Mouse (Mus musculus): ENCODE data around the gene Clba1. TPM values are rescaled to one million over a fixed set of nuclear protein-coding genes. Genes with fewer than 3 reads are reported as not detected.
"Not testable (repeated sequence)": the region's sequence is repeated elsewhere in the genome, so short reads cannot be mapped to it uniquely, and the experiment has no call there.

Gene Clba1
- polyA plus RNA-seq, 1 experiment = 13.3 TPM

GRCm38 (mm10) chr12:112810092-112810885 lies 1.6 kb downstream of the Clba1 start:
- Histone ChIP-seq H3K4me1 (ENCODE audit: control insufficient read depth, insufficient read depth, low read length) (peaks cover 2% of the 10 kb centered on the region; the same call in 1 of the 2 replicates), H3K4me3 (ENCODE audit: insufficient read depth, low read length) (peak overlapping the region; percentile 56; the same call in 1 of the 2 replicates), H3K27ac (ENCODE audit: insufficient read depth, low read length) (no peak overlapping the region)
- TF ChIP-seq POLR2A (IDR thresholded peaks at IDR 0.05; ENCODE audit: extremely low read depth, insufficient read depth, low read length) (no peak), CTCF (IDR thresholded peaks at IDR 0.05; ENCODE audit: extremely low read depth, insufficient read depth, low read length) (no peak)

- TF ChIP-seq POLR2A (IDR thresholded peaks at IDR 0.05; ENCODE audit: extremely low read depth, insufficient read depth, low read length) = no peak
- Histone ChIP-seq H3K4me1 (ENCODE audit: control insufficient read depth, insufficient read depth, low read length) (peaks cover 2% of the 10 kb centered on the region; the same call in 1 of the 2 replicates), H3K4me3 (ENCODE audit: insufficient read depth, low read length) (no peak overlapping the region), H3K27ac (ENCODE audit: insufficient read depth, low read length) (no peak overlapping the region)
Measured at GRCm38 (mm10) chr12:112813370-112813769, 4.6 kb downstream of the Clba1 start.

GRCm38 (mm10) chr12:112814682-112815470 lies 6.1 kb downstream of the Clba1 start:
- Histone ChIP-seq H3K4me1 (ENCODE audit: control insufficient read depth, insufficient read depth, low read length) (no peaks in the 10 kb centered on the region), H3K4me3 (ENCODE audit: insufficient read depth, low read length) (no peak overlapping the region), H3K27ac (ENCODE audit: insufficient read depth, low read length) (no peak overlapping the region)
- TF ChIP-seq POLR2A (IDR thresholded peaks at IDR 0.05; ENCODE audit: extremely low read depth, insufficient read depth, low read length) (no peak), CTCF (IDR thresholded peaks at IDR 0.05; ENCODE audit: extremely low read depth, insufficient read depth, low read length) (no peak)

DNA sequence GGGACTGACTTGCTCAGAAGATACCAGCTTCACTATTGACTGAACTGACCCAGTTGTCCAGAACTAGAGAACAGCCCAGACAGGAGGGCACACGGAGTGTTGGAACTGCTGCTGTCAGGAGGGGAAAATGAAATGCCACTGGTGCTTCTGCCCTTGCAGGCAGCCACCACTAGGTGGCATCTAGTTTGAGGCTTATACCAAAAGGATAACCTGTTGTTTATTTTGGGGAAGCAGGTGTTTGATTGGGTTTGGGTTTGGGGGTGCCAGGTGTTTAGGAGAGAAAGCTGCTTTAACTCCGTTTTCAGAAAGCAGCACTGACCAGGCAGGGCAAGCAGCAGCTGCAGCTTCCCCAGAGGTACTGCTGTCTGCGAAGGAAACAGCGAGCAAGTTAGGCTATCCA lies 7.6 kb downstream of the Clba1 start:
- peak; percentile 78 for TF ChIP-seq CTCF (IDR thresholded peaks at IDR 0.05; ENCODE audit: extremely low read depth, insufficient read depth, low read length)
- no peak for TF ChIP-seq POLR2A (IDR thresholded peaks at IDR 0.05; ENCODE audit: extremely low read depth, insufficient read depth, low read length)
- no peak overlapping the region for H3K4me3 ChIP-seq (ENCODE audit: insufficient read depth, low read length)
- H3K4me1 ChIP-seq (ENCODE audit: control insufficient read depth, insufficient read depth, low read length) = no peaks in the 10 kb centered on the region
- no peak overlapping the region for H3K27ac ChIP-seq (ENCODE audit: insufficient read depth, low read length)

GRCm38 (mm10) chr12:112816866-112817265 lies 8.1 kb downstream of the Clba1 start:
- H3K4me1 ChIP-seq (ENCODE audit: control insufficient read depth, insufficient read depth, low read length); H3K4me3 ChIP-seq (ENCODE audit: insufficient read depth, low read length); H3K27ac ChIP-seq (ENCODE audit: insufficient read depth, low read length): not testable (repeated sequence)

GRCm38 (mm10) chr12:112819057-112819662 lies 10.4 kb downstream of the Clba1 start:
- H3K27ac ChIP-seq (ENCODE audit: insufficient read depth, low read length) = no peak overlapping the region
- peaks cover 5% of the 10 kb centered on the region; the same call in 1 of the 2 replicates for H3K4me1 ChIP-seq (ENCODE audit: control insufficient read depth, insufficient read depth, low read length)
- no peak for TF ChIP-seq CTCF (IDR thresholded peaks at IDR 0.05; ENCODE audit: extremely low read depth, insufficient read depth, low read length)
- TF ChIP-seq POLR2A (IDR thresholded peaks at IDR 0.05; ENCODE audit: extremely low read depth, insufficient read depth, low read length) = no peak
- H3K4me3 ChIP-seq (ENCODE audit: insufficient read depth, low read length) = no peak overlapping the region

- TF ChIP-seq POLR2A (IDR thresholded peaks at IDR 0.05; ENCODE audit: extremely low read depth, insufficient read depth, low read length) (no peak), CTCF (IDR thresholded peaks at IDR 0.05; ENCODE audit: extremely low read depth, insufficient read depth, low read length) (no peak)
- Histone ChIP-seq H3K27ac (ENCODE audit: insufficient read depth, low read length) (no peak overlapping the region), H3K4me1 (ENCODE audit: control insufficient read depth, insufficient read depth, low read length) (peaks cover 5% of the 10 kb centered on the region; the same call in 1 of the 2 replicates), H3K4me3 (ENCODE audit: insufficient read depth, low read length) (no peak overlapping the region)
Measured at GRCm38 (mm10) chr12:112820401-112820999, 11.8 kb downstream of the Clba1 start.

DNA sequence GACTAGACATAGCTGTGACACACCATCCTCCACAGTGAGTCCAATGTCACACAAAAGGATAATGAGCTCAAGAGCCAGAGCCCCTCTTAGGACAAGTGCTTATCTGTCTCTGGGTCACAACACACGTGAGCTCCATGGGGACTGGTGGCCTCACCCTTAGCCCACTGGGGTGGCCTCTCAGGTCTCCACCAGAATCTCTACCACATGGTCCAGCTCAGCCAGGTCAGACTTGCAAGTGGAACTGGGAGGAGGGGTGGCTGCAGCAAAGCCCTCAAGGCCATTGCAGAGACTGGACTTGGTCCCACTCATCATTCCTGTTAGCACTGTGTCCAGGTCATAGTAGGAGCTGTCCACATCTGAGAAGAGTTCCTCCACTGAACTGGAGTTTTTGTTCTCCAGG lies 12.5 kb downstream of the Clba1 start:
- TF ChIP-seq POLR2A (IDR thresholded peaks at IDR 0.05; ENCODE audit: extremely low read depth, insufficient read depth, low read length) = no peak
- no peak for TF ChIP-seq CTCF (IDR thresholded peaks at IDR 0.05; ENCODE audit: extremely low read depth, insufficient read depth, low read length)
- no peak overlapping the region for H3K4me3 ChIP-seq (ENCODE audit: insufficient read depth, low read length)
- H3K27ac ChIP-seq (ENCODE audit: insufficient read depth, low read length) = no peak overlapping the region
- peaks cover 9% of the 10 kb centered on the region; the same call in 1 of the 2 replicates for H3K4me1 ChIP-seq (ENCODE audit: control insufficient read depth, insufficient read depth, low read length)

DNA sequence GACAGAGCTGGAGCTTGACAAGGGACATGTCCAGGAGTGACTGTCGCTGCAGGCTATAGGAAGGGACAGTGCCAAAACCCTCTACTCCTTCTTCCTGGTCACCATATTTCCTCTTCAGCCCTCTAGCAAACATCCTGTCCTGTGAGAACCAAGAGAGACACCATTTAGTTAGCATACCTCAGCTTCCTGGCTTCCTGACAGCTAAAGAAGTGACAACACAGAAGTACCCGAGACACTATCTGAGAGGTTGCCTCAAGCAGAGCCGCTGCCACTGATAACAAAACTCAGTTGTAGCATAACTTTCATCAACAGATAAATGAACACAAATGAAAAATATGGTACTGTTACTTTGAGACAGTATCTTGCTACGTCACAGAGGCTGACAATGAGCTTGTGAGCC lies 13.2 kb downstream of the Clba1 start:
- Histone ChIP-seq H3K4me1 (ENCODE audit: control insufficient read depth, insufficient read depth, low read length) (peaks cover 12% of the 10 kb centered on the region; the same call in 1 of the 2 replicates), H3K4me3 (ENCODE audit: insufficient read depth, low read length) (no peak overlapping the region), H3K27ac (ENCODE audit: insufficient read depth, low read length) (no peak overlapping the region)
- TF ChIP-seq POLR2A (IDR thresholded peaks at IDR 0.05; ENCODE audit: extremely low read depth, insufficient read depth, low read length) (no peak), CTCF (IDR thresholded peaks at IDR 0.05; ENCODE audit: extremely low read depth, insufficient read depth, low read length) (no peak)

Measured in cortical plate, adult 2 months (tissue).